Mouse (Mus musculus) left cerebral cortex, adult 2 months (tissue): ENCODE data around the gene Ksr2. TPM values are rescaled to one million over a fixed set of nuclear protein-coding genes. Genes with fewer than 3 reads are reported as not detected.
A peak's percentile ranks its signal among the peaks of the same experiment; 100 is the strongest.

Source experiments
- DNase-seq, 2 experiments: peaks; one replicate each; pipeline ENCODE4 v3.0.0; 2021 to 2022; ENCODE audit warnings: low spot score in 2 of 2, mixed read lengths in 1 of 2; ENCODE audit errors: extremely low spot score in 1 of 2
- H3K27ac ChIP-seq: fragments of 200-600 bp; 2 replicates; pipeline ENCODE4 v1.8.1; 2022
- H3K4me3 ChIP-seq: fragments of 200-600 bp; 2 replicates; pipeline ENCODE4 v1.8.1; 2022
- CTCF ChIP-seq: fragments of 200-600 bp; IDR thresholded peaks from 2 replicates; pipeline ENCODE4 v1.8.1; 2022; ENCODE audit warnings: antibody characterized with exemption, mild to moderate bottlenecking, moderate library complexity
- intact Hi-C: fragments of 180-260 bp; cut with DNase I; formaldehyde crosslinking; loops from one replicate; pipeline ENCODE4 v1.15.1; 2025
- total RNA-seq, 2 experiments: library from RNA; stranded (reverse); gene quantifications; 2 replicates each; pipeline ENCODE4 v1.2.3; 2021

Gene Ksr2
- total RNA-seq, 2 experiments from 2014 or later, result 40.8 to 47.2 TPM

DNA sequence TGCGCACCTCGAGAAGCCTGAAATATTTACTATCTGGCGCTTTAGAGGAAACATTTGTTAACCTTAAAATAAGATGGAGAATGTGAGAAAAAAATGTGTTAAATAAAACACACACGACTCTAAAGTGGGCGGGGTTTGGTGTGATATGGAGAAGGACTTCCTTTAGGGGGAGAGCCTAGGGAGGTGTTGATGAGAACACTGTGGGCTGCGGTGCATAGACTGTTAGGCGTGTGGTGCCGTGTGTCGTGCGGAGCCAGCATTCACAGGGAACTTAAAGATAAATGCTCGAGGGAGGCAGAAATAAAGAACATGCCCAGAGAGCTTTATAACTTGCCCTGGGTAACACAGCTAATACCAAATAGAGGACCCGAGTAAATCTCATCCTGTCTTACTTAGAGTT, 101.6 kb downstream of the Ksr2 start:
- intact Hi-C loops, result loop anchor here (2.0 to 5.0 kb wide), 3 partner anchors 97 to 431 kb away; no protein-coding TSS in a partner anchor
- TF ChIP-seq CTCF, result no peak
- Histone ChIP-seq H3K4me3 (no peak overlapping the region), H3K27ac (no peak overlapping the region)
- DNase-seq, result no peak

DNA sequence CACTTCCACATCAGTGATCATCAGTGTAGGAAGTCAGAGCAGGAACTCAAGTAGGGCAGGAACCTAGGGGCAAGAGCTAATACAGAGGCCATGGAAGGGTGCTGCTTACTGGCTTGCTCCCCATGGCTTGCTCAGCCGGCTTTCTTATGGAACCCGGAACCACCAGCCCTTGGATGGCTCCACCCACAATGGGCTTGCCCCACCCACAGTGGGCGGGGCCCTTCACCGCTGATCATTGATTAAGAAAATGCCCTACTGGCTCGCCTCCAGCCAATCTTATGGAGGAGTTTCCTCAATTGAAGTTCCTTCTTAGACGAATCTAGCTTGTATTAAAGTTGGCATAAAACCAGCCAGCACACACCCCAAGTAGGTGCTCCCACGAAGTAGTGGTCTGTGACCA, 102.1 kb downstream of the Ksr2 start:
- Histone ChIP-seq H3K27ac (no peak overlapping the region), H3K4me3 (no peak overlapping the region)
- no peak for DNase-seq
- no peak for TF ChIP-seq CTCF
- intact Hi-C loops, result loop anchor here (2.0 to 5.0 kb wide), 4 partner anchors 96 to 431 kb away; no protein-coding TSS in a partner anchor

DNA sequence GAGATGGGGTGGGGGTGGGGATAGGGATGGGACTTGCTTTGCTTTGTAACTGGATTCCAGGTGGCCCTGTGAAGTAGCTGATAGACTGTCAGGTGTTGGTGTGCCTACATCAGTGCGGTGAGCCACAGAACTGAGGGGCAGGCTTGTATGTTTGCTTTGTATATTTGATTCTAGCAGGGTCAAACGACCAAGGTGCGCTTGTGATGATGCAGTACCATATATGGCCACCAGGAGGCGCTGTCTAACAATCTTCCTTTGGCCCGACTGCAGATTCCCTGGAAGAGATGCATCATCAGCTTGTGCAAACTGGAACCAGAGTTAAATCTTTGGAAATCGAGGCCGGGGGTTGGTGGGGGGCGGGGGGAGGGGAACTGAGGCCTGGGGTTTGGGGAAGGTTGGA, 102.8 kb downstream of the Ksr2 start:
- no peak overlapping the region for H3K4me3 ChIP-seq
- intact Hi-C loops, result loop anchor here (2.0 to 5.0 kb wide), 3 partner anchors 96 to 320 kb away; no protein-coding TSS in a partner anchor
- DNase-seq, result peak; percentile 54 to 75
- TF ChIP-seq CTCF, result peak; percentile 85
- H3K27ac ChIP-seq, result no peak overlapping the region

DNA sequence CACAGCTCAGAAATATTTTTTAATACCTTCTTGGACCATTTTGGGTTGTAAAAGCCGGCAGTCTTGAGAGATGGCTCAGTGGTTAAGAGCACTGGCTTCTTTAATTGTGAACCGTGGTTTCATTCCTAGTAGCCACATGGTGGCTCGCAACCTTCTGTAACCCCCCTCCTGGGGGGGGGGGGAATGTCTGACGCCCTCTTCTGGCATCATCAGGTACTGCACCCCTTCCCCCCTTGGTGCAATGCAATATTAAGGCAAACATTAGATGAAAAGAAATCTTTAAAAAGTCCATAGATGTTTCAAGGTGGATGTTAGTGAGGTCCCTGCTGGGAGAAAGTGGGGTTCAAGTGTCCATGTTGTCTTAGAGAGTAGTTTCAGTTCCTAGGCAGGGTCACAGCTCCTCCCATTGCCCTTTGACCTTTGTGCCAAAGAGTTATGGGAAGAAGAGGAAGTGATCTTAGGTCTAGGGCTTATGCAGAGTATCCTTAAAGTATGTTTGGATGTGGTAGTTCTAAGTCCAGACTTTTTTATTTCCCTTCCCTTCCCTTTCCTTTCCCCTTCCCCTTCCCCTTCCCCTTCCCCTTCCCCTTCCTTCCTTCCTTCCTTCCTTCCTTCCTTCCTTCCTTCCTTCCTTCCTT, 106.2 kb downstream of the Ksr2 start:
- intact Hi-C loops, result loop anchor here (5.0 kb wide), 2 partner anchors 92 to 172 kb away; no protein-coding TSS in a partner anchor
- no peak overlapping the region for H3K27ac ChIP-seq
- H3K4me3 ChIP-seq, result no peak overlapping the region
- DNase-seq, result no peak
- TF ChIP-seq CTCF, result peak; percentile 56

DNA sequence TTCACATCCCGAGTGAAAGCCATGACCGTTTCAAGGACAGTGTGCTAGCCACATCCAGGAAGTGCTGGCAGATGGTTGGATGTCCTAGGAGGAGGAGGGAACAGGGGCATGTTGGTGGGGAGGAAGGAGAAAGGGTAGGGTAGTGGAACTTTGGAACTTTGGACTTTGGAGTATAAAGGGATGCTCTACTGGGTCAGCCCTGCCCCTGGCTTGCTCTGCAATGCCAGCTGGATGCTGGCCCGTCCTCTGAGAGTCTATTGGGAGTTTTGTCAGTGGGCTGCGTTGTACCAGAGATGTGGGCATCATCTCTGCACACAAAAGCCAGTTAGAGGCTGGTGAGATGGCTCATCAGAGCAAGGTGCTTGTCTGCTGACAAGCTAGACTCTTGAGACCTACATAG, 107.4 kb downstream of the Ksr2 start:
- intact Hi-C loops, result no loop called here
- Histone ChIP-seq H3K27ac (no peak overlapping the region), H3K4me3 (no peak overlapping the region)
- no peak for DNase-seq
- no peak for TF ChIP-seq CTCF

DNA sequence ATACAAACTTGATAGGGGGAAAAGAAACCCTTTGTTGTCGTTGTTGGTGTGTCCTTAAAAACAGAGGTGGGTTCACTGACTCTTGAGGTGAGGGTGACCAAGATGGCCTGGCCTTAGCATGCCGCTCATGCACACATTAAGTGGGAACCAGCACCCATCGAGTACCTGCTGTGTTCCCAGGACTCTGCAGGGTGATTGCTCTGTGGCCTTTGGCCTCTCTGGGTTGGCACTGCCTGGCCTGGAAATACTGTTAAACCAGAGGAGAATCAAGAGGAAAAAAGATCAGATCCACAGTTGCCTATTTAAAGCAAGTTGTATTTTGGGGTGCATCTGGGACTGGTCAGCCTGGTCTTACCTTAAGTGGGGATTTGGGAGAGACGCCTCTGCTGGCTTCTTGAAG, 107.9 kb downstream of the Ksr2 start:
- Histone ChIP-seq H3K4me3 (no peak overlapping the region), H3K27ac (no peak overlapping the region)
- TF ChIP-seq CTCF, result no peak
- DNase-seq, result no peak
- intact Hi-C loops, result no loop called here

DNA sequence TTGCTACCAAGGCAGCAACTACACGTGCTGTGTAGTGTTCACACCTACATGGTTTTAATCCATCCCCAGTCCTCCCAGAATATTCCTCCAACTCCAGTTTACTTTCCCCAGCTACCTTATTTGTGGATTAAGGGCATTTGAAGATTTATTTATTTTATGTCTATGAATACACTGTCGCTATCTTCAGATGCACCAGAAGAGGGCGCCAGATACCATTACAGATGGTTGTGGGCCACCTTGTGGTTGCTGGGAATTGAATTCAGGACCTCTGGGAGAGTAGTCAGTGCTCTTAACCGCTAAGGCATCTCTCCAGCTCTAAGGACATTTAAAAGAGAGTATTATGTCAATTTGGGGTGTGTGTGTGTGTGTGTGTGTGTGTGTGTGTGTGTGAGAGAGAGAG, 108.7 kb downstream of the Ksr2 start:
- intact Hi-C loops, result no loop called here
- Histone ChIP-seq H3K4me3 (no peak overlapping the region), H3K27ac (no peak overlapping the region)
- no peak for DNase-seq
- peak; percentile 36 for TF ChIP-seq CTCF

DNA sequence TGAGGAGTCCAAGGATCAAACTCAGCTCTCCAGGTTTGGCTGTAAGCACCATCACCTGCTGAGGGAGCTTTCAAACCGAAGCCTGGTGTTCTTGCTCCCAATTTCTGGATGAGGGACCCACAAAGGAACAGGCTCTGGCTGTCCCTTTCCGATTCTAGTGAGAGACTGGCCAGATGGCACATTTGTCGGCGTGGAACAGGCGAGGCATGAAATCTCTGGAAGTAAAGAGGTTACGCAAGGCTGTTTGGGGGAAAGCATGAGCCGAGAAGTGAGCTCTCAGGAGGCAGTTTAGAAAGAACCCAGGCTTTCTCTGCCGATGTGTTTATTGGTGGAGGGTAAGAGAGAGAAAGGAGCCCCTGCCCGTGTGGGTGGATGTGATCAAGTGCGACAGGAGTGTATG, 109.2 kb downstream of the Ksr2 start:
- H3K4me3 ChIP-seq, result no peak overlapping the region
- no peak for DNase-seq

DNA sequence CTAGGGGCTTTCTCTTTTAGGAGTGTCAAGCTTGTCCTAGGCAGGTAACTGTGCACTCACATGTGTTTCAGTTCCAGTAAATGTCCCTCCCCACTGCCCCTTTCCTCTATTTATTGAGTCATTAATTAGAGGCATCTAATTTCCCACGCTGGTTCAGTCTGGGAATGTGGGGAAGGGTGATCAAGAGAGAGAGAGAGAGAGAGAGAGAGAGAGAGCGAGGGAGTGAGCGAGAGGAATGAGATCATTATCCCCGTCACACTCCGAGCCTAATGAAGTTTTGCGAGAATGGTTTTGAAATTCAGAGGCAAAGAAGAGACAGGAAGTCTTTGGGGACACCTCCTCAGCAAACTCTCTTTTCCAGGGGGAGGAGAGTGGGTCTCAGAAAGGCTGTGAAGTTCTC, 117.2 kb downstream of the Ksr2 start:
- Histone ChIP-seq H3K27ac (no peak overlapping the region), H3K4me3 (no peak overlapping the region)
- no peak for DNase-seq
- no peak for TF ChIP-seq CTCF
- intact Hi-C loops, result no loop called here

More for the DNA sequence above, 109.2 kb downstream of the Ksr2 start:
- intact Hi-C loops, result no loop called here
- no peak for TF ChIP-seq CTCF
- no peak overlapping the region for H3K27ac ChIP-seq

DNA sequence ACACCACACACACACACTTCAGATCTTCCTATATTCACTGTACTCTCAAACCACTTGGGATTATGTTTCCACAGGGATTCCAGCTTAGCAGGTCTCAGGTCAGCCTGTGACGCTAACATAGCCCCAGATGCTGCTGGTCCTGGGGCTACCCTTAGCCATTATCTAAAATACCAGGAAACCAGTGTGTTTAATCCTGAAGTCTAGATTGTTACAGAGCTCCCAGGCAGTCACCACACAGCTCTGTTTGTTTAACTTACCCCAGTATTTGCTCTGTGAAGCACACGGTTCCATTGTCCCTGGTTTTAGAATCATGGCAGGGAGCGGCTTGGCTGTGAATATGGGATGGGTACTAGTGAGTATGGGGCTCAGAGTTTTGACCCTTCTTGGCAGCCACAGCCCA, 125.4 kb downstream of the Ksr2 start:
- no peak for TF ChIP-seq CTCF

DNA sequence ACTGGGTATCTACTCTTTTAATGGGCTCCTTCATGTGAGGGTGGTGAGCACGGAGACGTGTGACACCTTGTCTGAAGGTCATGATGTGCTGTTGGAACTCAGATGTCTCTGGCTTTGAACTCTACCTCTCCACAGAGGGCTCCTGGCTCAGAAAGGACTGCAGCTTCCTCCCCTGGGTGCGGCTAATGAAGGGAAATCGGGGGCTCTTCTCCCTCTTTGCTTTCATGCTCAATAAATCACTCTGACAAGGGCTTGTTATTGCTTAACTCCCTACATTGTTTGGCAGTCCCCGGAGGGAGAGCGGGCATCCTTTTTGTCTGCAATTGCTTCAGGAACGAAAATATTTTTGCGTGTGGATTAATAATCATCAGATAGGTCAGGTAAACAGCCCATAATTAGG, 127.9 kb downstream of the Ksr2 start:
- Histone ChIP-seq H3K27ac (no peak overlapping the region), H3K4me3 (no peak overlapping the region)
- no peak for DNase-seq
- intact Hi-C loops, result no loop called here
- TF ChIP-seq CTCF, result no peak

More for the DNA sequence above, 125.4 kb downstream of the Ksr2 start:
- intact Hi-C loops, result no loop called here
- no peak for DNase-seq
- Histone ChIP-seq H3K4me3 (no peak overlapping the region), H3K27ac (no peak overlapping the region)

DNA sequence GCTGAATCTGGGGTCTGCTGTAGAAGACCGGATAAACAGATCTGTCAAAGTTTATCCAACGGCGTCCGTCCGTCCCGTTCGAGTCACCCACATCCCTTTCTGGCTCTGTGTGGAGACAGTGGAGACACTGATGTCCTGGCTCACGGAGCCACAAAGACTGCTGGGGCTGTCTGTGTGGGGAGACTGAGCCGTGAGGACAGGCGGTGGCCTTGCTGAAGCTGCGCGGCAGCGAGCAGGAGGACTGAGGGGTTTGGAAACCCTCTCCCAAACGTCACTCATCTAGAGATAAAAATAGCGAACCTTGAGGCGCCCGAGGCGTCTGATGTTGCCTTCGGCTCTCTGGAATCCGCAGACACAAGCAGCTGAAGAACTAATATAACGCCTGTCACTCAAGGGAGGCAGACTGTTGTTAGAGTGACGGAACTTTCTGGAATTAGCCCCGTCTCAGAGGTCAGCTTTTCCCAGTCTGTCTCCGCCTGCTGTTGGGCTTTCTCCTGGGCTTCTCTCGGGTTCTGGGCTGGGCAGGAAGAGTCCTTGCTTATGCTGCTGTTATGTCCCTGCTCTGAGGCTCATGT, 133.0 kb downstream of the Ksr2 start:
- intact Hi-C loops, result no loop called here
- DNase-seq, result no peak
- Histone ChIP-seq H3K27ac (no peak overlapping the region), H3K4me3 (no peak overlapping the region)
- no peak for TF ChIP-seq CTCF

DNA sequence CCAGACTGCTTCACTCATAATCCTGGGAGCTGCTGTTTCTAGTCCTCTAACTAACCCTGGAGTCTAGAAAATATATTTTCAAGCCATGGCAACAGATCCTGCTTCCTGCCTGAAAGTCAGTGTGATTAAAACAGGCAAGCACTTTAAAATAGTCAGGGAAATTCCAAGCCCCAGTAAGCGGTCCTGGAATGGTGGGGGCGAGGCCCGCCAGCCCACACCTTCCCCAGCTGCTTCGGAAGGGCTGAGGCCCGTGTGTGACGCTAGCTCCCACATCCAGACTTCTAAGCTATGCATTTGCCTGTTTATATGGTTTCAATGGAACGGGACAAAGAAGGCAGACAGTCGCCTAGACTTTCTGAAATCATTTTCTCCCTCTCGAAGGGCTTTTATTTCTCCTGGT, 137.2 kb downstream of the Ksr2 start:
- H3K4me3 ChIP-seq, result no peak overlapping the region
- peak; percentile 35 to 36 for DNase-seq
- H3K27ac ChIP-seq, result no peak overlapping the region
- intact Hi-C loops, result no loop called here
- TF ChIP-seq CTCF, result no peak
